Mouse (Mus musculus) spleen, adult 2 months (tissue): Measurements from ENCODE around the gene Olfr340. TPM values are rescaled to one million over a fixed set of nuclear protein-coding genes. Genes with fewer than 3 reads are reported as not detected.
"Not testable (repeated sequence)": the region's sequence is repeated elsewhere in the genome, so short reads cannot be mapped to it uniquely, and the experiment has no call there.

Experiments used
- DNase-seq, 2 experiments: peaks; one replicate each; pipeline versions ENCODE4 v3.0.0 to v3.0.0-alpha.2; 2012 to 2021; ENCODE audit warnings: low spot score in 2 of 2, low read depth in 1 of 2
- H3K27ac ChIP-seq: fragments of 200-500 bp; 2 replicates; pipeline ENCODE4 v1.5.1; 2012; ENCODE audit warnings: low read length, inconsistent platforms; ENCODE audit not compliant: insufficient read depth
- H3K27me3 ChIP-seq: fragments of 200-500 bp; 2 replicates; pipeline ENCODE4 v1.6.1; 2012; ENCODE audit warnings: mild to moderate bottlenecking, moderate library complexity, low read length, inconsistent platforms; ENCODE audit not compliant: control insufficient read depth, insufficient read depth
- H3K36me3 ChIP-seq: fragments of 200-500 bp; 2 replicates; pipeline ENCODE4 v1.6.1; 2012; ENCODE audit warnings: mild to moderate bottlenecking, low read length, inconsistent platforms; ENCODE audit not compliant: control insufficient read depth, insufficient read depth
- H3K4me1 ChIP-seq: fragments of 200-500 bp; 2 replicates; pipeline ENCODE4 v1.6.1; 2011; ENCODE audit warnings: inconsistent platforms; ENCODE audit not compliant: control insufficient read depth, insufficient read depth, insufficient read length
- H3K4me3 ChIP-seq: fragments of 200-500 bp; 2 replicates; pipeline ENCODE4 v1.5.1; 2011; ENCODE audit warnings: mild to moderate bottlenecking, inconsistent platforms; ENCODE audit not compliant: insufficient read depth, insufficient read length; ENCODE audit errors: extremely low read depth
- CTCF ChIP-seq: fragments of 200-500 bp; IDR thresholded peaks from 2 replicates; pipeline ENCODE4 v1.5.1; 2011; ENCODE audit warnings: mild to moderate bottlenecking, inconsistent platforms; ENCODE audit not compliant: insufficient read depth, insufficient read length, insufficient replicate concordance; ENCODE audit errors: extremely low read depth
- POLR2A ChIP-seq: fragments of 200-500 bp; IDR thresholded peaks from 2 replicates; pipeline ENCODE4 v1.6.1; 2011; ENCODE audit warnings: low read depth, low read length, inconsistent platforms
- WGBS: fragments of 180-500 bp; shearing (Covaris S2); methylation state at CpG from one replicate; pipeline ENCODE4 v1.1.7; 2018; 5-methylcytosine and 5-hydroxymethylcytosine counted together
- polyA plus RNA-seq: library from polyadenylated mRNA; depleted of rRNA; stranded (reverse); fragments of >200 nt; gene quantifications from 2 replicates; pipeline ENCODE4 v1.2.3, GENCODE M21; 2012; rRNA removed

Olfr340 gene
- not detected in 2 replicates for polyA plus RNA-seq

DNA sequence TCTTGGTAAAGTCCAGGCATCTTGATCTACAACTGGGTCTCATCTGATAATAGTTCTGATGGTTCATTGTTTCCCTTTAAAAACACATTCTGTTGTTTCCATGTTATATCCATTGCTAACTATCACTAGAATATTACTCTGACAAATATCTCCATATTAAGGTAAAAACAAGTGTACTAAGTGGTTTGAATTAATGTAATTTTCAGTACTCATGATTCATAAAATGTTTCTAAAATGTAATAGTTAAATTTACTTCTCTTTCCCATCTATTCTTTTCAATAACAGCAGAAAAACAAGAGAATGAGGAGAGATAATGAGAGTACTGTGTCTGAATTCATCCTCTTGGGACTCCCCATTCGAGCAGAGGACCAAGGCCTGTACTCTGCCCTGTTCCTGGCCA lies at the start of gene Olfr340:
Gene Olfr340, plus strand, starts transcription at position 301 of the 400 bp plus-strand sequence.
- 64% methylated on average over 1 of the region's 1 CpGs for WGBS
- no peaks in the 10 kb centered on the region for H3K36me3 ChIP-seq
- DNase-seq, result no peak
- H3K27me3 ChIP-seq, result no peaks in the 10 kb centered on the region
- no peak within 1 kb of the TSS for H3K27ac ChIP-seq
- no peak within 1 kb of the TSS for H3K4me3 ChIP-seq
- TF ChIP-seq POLR2A (no peak), CTCF (no peak)
- no peaks in the 10 kb centered on the region for H3K4me1 ChIP-seq

DNA sequence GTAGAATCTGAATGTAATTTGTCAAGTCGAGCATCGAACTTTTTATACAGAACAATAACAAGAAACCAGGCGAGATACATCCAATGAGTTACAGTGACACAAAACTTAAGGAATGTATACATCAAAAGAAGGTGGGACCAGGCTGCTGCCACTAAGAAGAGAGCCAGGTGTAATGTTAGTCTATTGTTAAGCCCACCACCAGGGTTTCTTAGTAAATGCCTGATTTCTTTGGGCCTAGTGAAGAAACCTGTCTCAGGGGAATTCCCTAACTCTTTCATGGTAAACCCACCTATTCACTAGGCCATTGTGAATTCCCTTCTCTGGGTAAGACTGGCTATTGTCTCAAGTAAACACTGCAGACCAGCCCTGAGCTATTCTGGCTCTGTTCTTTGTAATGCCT lies 37.2 kb upstream of the Olfr340 start:
- 87% methylated on average over 3 of the region's 3 CpGs for WGBS
- H3K4me3 ChIP-seq, H3K27ac ChIP-seq, H3K36me3 ChIP-seq, H3K27me3 ChIP-seq, H3K4me1 ChIP-seq, DNase-seq: not testable (repeated sequence)

DNA sequence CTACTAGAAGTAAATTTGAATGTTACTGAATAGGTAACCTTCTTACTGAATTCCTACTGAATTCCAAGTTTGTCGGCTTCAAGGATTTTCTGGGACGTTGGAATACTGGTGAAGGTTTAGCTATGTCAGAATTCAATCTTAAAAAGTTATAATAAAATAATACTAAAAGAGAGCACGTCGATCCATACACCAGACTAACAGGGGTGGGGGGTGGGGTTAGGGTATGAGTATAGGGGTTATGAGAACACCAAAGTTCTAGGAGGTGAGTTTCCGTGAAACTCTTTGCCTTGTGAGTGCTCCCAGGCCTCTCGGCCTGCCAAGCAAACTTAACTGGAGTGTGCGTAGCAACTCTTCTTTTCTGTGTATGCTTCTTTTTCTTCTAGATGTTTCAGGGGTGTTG lies 36.8 kb upstream of the Olfr340 start:
- H3K36me3 ChIP-seq, H3K27ac ChIP-seq, H3K27me3 ChIP-seq, H3K4me3 ChIP-seq, H3K4me1 ChIP-seq, DNase-seq: not testable (repeated sequence)
- WGBS, result 92% methylated on average over 7 of the region's 7 CpGs

DNA sequence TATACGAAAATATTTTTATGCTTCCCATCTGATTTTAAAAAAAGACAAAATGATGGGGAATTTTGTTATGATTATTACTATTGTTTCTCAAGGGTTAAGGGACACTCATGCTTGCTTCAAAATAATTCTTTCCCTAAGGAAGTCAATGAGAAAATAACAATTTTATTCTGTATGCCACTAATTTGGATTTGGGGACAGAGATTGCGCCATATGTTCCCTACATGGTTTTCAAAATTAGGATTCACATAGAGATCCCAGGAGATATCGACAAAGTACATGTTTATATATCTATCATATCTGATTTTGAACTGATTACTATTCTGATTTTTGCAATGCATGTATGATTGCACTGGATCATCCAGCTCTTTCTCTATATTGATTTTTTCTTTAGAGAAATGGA lies 33.7 kb upstream of the Olfr340 start, which contains the start of gene Olfr339:
Gene Olfr339, plus strand, starts transcription at position 301 of the 400 bp plus-strand sequence.
- H3K27ac ChIP-seq, result no peak within 1 kb of the TSS
- WGBS, result 85% methylated on average over 3 of the region's 3 CpGs
- H3K36me3 ChIP-seq, result no peaks in the 10 kb centered on the region
- TF ChIP-seq POLR2A (no peak), CTCF (no peak)
- no peaks in the 10 kb centered on the region for H3K27me3 ChIP-seq
- no peak within 1 kb of the TSS for H3K4me3 ChIP-seq
- DNase-seq, result no peak
- no peaks in the 10 kb centered on the region for H3K4me1 ChIP-seq

DNA sequence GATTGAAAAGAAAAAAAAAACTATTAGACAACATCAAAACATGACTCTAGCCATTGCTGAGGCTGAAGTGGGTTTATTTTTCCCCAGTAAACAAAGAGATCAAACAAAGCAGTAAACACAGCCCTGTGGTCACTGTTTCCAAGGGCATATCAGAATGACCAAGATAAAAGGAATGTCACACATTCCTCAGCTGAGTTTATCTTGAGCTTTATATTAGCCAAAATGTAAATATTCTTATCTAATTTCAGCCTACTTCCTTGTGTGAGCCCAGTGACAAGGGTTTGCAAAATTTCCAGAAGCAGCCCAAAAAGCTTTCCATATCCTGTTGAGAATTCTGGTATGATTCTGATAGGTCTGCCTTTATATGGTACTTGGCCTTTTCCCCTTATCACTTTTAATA lies 21.2 kb downstream of the Olfr340 start:
- H3K36me3 ChIP-seq, result no peaks in the 10 kb centered on the region
- H3K27me3 ChIP-seq, result no peaks in the 10 kb centered on the region
- H3K4me3 ChIP-seq, result no peak overlapping the region
- DNase-seq, result no peak
- TF ChIP-seq CTCF (no peak), POLR2A (no peak)
- H3K27ac ChIP-seq, result no peak overlapping the region
- no peaks in the 10 kb centered on the region for H3K4me1 ChIP-seq

DNA sequence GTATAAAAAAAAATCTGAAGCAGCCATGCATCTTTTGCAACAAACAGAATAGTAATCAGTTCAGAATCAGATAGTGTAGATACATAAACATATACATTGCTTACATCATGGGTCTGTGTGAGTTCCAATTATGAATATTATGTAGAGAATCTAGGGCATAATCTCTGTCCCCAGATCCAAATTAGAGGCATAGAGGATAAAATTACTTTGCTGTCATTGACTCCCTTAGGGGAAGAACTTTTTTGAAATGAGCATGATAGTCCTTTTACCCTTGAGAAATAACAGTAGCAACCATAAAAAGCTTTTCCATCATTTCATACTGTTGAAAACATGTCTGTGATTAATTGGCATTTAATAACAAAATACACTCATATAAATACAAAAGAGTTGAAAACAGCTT lies 30.0 kb downstream of the Olfr340 start, which contains the start of gene Olfr341:
Gene Olfr341, minus strand, starts transcription at position 101 of the 400 bp plus-strand sequence.
- no peak within 1 kb of the TSS for H3K4me3 ChIP-seq
- no peak for DNase-seq
- no peaks in the 10 kb centered on the region for H3K4me1 ChIP-seq
- H3K27me3 ChIP-seq, result no peaks in the 10 kb centered on the region
- H3K36me3 ChIP-seq, result no peaks in the 10 kb centered on the region
- no peak for TF ChIP-seq POLR2A
- no peak for TF ChIP-seq CTCF
- no peak within 1 kb of the TSS for H3K27ac ChIP-seq

Other genes starting within 250 kb of the Olfr340 start
- 44.4 and 45.2 TPM in 2 replicates for gene Ptgs1, start 222.2 kb upstream of the Olfr340 start, polyA plus RNA-seq
- not detected in 2 replicates for gene Olfr338, start 79.1 kb upstream of the Olfr340 start, polyA plus RNA-seq
- gene Olfr339, start 33.6 kb upstream of the Olfr340 start, polyA plus RNA-seq, result not detected in 2 replicates
- gene Olfr341, start 29.9 kb downstream of the Olfr340 start, polyA plus RNA-seq, result not detected in 2 replicates
- gene Olfr342, start 72.4 kb downstream of the Olfr340 start, polyA plus RNA-seq, result not detected in 2 replicates
- not detected in 2 replicates for gene Olfr344, start 114.1 kb downstream of the Olfr340 start, polyA plus RNA-seq
- gene Olfr345, start 187.5 kb downstream of the Olfr340 start, polyA plus RNA-seq, result not detected in 2 replicates
- not detected in 2 replicates for gene Olfr346, start 233.2 kb downstream of the Olfr340 start, polyA plus RNA-seq